Comparison of ENCODE assay signal across 17 mouse cellular contexts in the genomic region with DNA sequence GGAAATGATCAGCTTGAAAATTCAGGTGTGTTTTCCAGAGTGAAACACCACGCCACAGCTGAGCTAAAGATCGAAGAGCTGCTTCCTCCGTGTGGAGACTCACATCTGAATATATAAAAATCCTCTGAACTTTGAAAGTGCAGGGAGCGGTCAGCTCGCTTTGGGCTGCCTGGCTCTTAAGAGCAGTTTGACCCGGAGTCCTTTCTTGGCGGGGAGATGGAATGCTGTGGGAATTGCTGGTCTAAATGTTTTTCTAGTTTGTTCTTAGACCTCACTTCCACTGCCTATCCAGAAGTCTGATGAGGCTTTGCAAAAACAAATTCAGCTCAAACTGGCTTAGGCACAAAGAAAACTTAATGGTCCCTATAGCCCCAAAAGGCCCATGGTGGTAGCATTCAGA.
DNase-seq lines count a peak whose midpoint lies in the region; ATAC-seq and TF ChIP-seq lines count a peak whose summit lies in the region.
"Had no signal": no experiment of that assay in that cellular context is flagged by ENCODE, and none has a peak within 500 bp of the region (broad histone marks: within the 10 kb centered on the region; RNA-seq: fewer than 3 reads in every experiment).

No protein-coding gene starts in this region.

- peaks cover 16% of the 10 kb centered on the region; the same call in 1 of the 2 replicates for H3K27me3 ChIP-seq in kidney, embryonic 15.5 days
- no peaks in the 10 kb centered on the region for H3K27me3 ChIP-seq in liver, adult 2 months (ENCODE audit: control insufficient read depth, insufficient read depth, low read length)
- H3K27me3 ChIP-seq in liver, postnatal 0 days (ENCODE audit: insufficient read depth, low read length): no peaks in the 10 kb centered on the region
- no peaks in the 10 kb centered on the region; the same call in 1 of the 2 replicates for H3K27me3 ChIP-seq in forebrain, embryonic 15.5 days
- H3K27me3 ChIP-seq: forebrain, embryonic 13.5 days had no signal

- no peak overlapping the region for H3K4me2 ChIP-seq in kidney, embryonic 15.5 days
- H3K4me2 ChIP-seq in liver, postnatal 0 days (ENCODE audit: low read depth, low read length): no peak overlapping the region
- H3K4me2 ChIP-seq in forebrain, embryonic 15.5 days (replicated peaks): no peak overlapping the region
- H3K4me2 ChIP-seq: forebrain, embryonic 13.5 days; heart, embryonic 13.5 days; hindbrain, embryonic 14.5 days had no signal

- intact Hi-C loops in gastrocnemius, adult 2 months (cut with DNase I): loop anchor here (10.0 kb wide), 1 partner anchor 168 kb away; no protein-coding TSS in a partner anchor
- intact Hi-C loops in gastrocnemius, postnatal 14 days (cut with DNase I; ENCODE audit: low total_unique reads): no loop called here

- no peak overlapping the region for H3K4me3 ChIP-seq in gastrocnemius, adult 2 months
- H3K4me3 ChIP-seq in kidney, embryonic 15.5 days (replicated peaks): no peak overlapping the region
- no peak overlapping the region for H3K4me3 ChIP-seq in liver, adult 2 months (ENCODE audit: insufficient read depth, low read depth, low read length)
- no peak overlapping the region for H3K4me3 ChIP-seq in liver, postnatal 0 days (ENCODE audit: low read depth, low read length)
- no peak overlapping the region for H3K4me3 ChIP-seq in forebrain, embryonic 15.5 days
- H3K4me3 ChIP-seq: forebrain, embryonic 10.5 days; forebrain, embryonic 13.5 days; heart, adult 2 months; heart, embryonic 10.5 days; heart, embryonic 13.5 days had no signal

- H3K79me2 ChIP-seq in liver, adult 2 months (ENCODE audit: control insufficient read depth, insufficient read depth, low read length): no peaks in the 10 kb centered on the region

- peak overlapping the region; percentile 40 for H3K27ac ChIP-seq in gastrocnemius, adult 2 months
- peak overlapping the region; percentile 74 for H3K27ac ChIP-seq in kidney, embryonic 15.5 days
- H3K27ac ChIP-seq in liver, adult 2 months (replicated peaks; ENCODE audit: insufficient read depth, low read depth, low read length): no peak overlapping the region
- no peak overlapping the region for H3K27ac ChIP-seq in liver, postnatal 0 days (ENCODE audit: low read depth)
- H3K27ac ChIP-seq in forebrain, embryonic 15.5 days (replicated peaks): no peak overlapping the region
- H3K27ac ChIP-seq: forebrain, embryonic 10.5 days; forebrain, embryonic 13.5 days; heart, adult 2 months; heart, embryonic 10.5 days; heart, embryonic 13.5 days; hindbrain, embryonic 14.5 days had no signal

- H3K9me3 ChIP-seq in kidney, embryonic 15.5 days (replicated peaks): no peaks in the 10 kb centered on the region
- no peaks in the 10 kb centered on the region for H3K9me3 ChIP-seq in liver, postnatal 0 days (ENCODE audit: low read length)
- no peaks in the 10 kb centered on the region for H3K9me3 ChIP-seq in forebrain, embryonic 15.5 days
- H3K9me3 ChIP-seq: forebrain, embryonic 10.5 days; forebrain, embryonic 13.5 days; heart, embryonic 10.5 days; heart, embryonic 13.5 days had no signal

- ATAC-seq in kidney, embryonic 15.5 days (replicated peaks; ENCODE audit: low FRiP score): 0 out of 2 replicates have a peak, but pooled peaks have one; percentile 34
- no peak for ATAC-seq in liver, postnatal 0 days
- no peak for ATAC-seq in forebrain, embryonic 15.5 days (replicated peaks)
- ATAC-seq: activated CD4-positive, CD25-positive, alpha-beta regulatory T cell, adult 4 months; forebrain, embryonic 13.5 days; forebrain, postnatal 0 days had no signal

- no peaks in the 10 kb centered on the region for H3K36me3 ChIP-seq in kidney, embryonic 15.5 days
- H3K36me3 ChIP-seq in liver, adult 2 months (ENCODE audit: control insufficient read depth, insufficient read depth, low read length): no peaks in the 10 kb centered on the region
- H3K36me3 ChIP-seq in liver, postnatal 0 days (replicated peaks; ENCODE audit: insufficient read depth, low read length): no peaks in the 10 kb centered on the region
- no peaks in the 10 kb centered on the region for H3K36me3 ChIP-seq in forebrain, embryonic 15.5 days
- H3K36me3 ChIP-seq: forebrain, embryonic 10.5 days; heart, embryonic 10.5 days; heart, embryonic 13.5 days had no signal

- no peak overlapping the region for H3K9ac ChIP-seq in kidney, embryonic 15.5 days
- no peak overlapping the region for H3K9ac ChIP-seq in liver, adult 2 months (ENCODE audit: low read depth, low read length)
- H3K9ac ChIP-seq in liver, postnatal 0 days (replicated peaks): no peak overlapping the region
- H3K9ac ChIP-seq in forebrain, embryonic 15.5 days (replicated peaks): no peak overlapping the region
- H3K9ac ChIP-seq: forebrain, embryonic 13.5 days; forebrain, postnatal 0 days; heart, embryonic 13.5 days; hindbrain, embryonic 14.5 days had no signal

- TF ChIP-seq EP300 in liver, postnatal 0 days (IDR thresholded peaks at IDR 0.05; ENCODE audit: low read depth): no peak

- H3K4me1 ChIP-seq in kidney, embryonic 15.5 days: peaks cover 48% of the 10 kb centered on the region
- no peaks in the 10 kb centered on the region for H3K4me1 ChIP-seq in liver, adult 2 months (ENCODE audit: control insufficient read depth, insufficient read depth, low read length)
- no peaks in the 10 kb centered on the region for H3K4me1 ChIP-seq in liver, postnatal 0 days (ENCODE audit: insufficient read depth)
- H3K4me1 ChIP-seq in forebrain, embryonic 15.5 days: peaks cover 14% of the 10 kb centered on the region
- H3K4me1 ChIP-seq: heart, embryonic 13.5 days had no signal

- DNase-seq in gastrocnemius, adult 2 months: no peak
- no peak for DNase-seq in gastrocnemius, postnatal 14 days
- no peak for DNase-seq in kidney, adult 18-20 months
- DNase-seq in liver, adult 2 months (ENCODE audit: extremely low read depth, low read depth, low spot score): peak; percentile 13
- DNase-seq in liver, postnatal 0 days: no peak
- DNase-seq in lung, postnatal 25 days (ENCODE audit: low spot score): no peak
- DNase-seq: adrenal gland, adult 8-10 months; forebrain, postnatal 0 days had no signal

- TF ChIP-seq CTCF in gastrocnemius, adult 2 months (IDR thresholded peaks at IDR 0.05): no peak
- no peak for TF ChIP-seq CTCF in liver, adult 2 months (IDR thresholded peaks at IDR 0.05; ENCODE audit: low read depth, low read length)
- TF ChIP-seq CTCF in liver, postnatal 0 days (IDR thresholded peaks at IDR 0.05; ENCODE audit: low read depth): no peak

- 56% methylated on average over 7 of the region's 7 CpGs for WGBS in kidney, embryonic 15.5 days
- whole genome bisulfite sequencing in liver, adult 2 months: 81% methylated on average over 7 of the region's 7 CpGs
- 72% methylated on average over 7 of the region's 7 CpGs for WGBS in liver, postnatal 0 days (ENCODE audit: insufficient replicate concordance)
- 90% methylated on average over 7 of the region's 7 CpGs for whole genome bisulfite sequencing in forebrain, embryonic 15.5 days

- no peak for TF ChIP-seq POLR2A in liver, adult 2 months (IDR thresholded peaks at IDR 0.05; ENCODE audit: extremely low read depth, insufficient read depth, low read length)

Comparison
In these comparisons a context has a peak if more than half of its experiments do, and no peak if none do; other contexts are left out.
1. H3K27ac ChIP-seq: peak in gastrocnemius, adult 2 months (single experiment) and kidney, embryonic 15.5 days (single experiment); none in liver, adult 2 months (single experiment), liver, postnatal 0 days (single experiment) and forebrain, embryonic 15.5 days (single experiment).